Mouse (Mus musculus) frontal cortex, postnatal 14 days (tissue): ENCODE measurements around the gene Nccrp1.
"Not testable (repeated sequence)": the region's sequence is repeated elsewhere in the genome, so short reads cannot be mapped to it uniquely, and the experiment has no call there.

Experiments used
- DNase-seq, 2 experiments: peaks; one replicate each; pipeline ENCODE4 v3.0.0; 2022; ENCODE audit warnings: low spot score in 2 of 2

Gene Nccrp1

GRCm38 (mm10) chr7:28522536-28522935 lies 24.5 kb downstream of the Nccrp1 start, which contains the start of gene Ifnl3:
Ifnl3 (plus strand) TSS chr7:28522836.
- DNase-seq = not testable (repeated sequence)

- no peak for DNase-seq
Measured at GRCm38 (mm10) chr7:28511441-28511840, 35.6 kb downstream of the Nccrp1 start.

GRCm38 (mm10) chr7:28510405-28510974 lies 36.6 kb downstream of the Nccrp1 start, which contains the start of gene Ifnl2:
Ifnl2 (minus strand) TSS chr7:28510455.
- not testable (repeated sequence) for DNase-seq

- not testable (repeated sequence) for DNase-seq
Measured at GRCm38 (mm10) chr7:28509121-28509520, 37.9 kb downstream of the Nccrp1 start.

- no peak for DNase-seq
Measured at GRCm38 (mm10) chr7:28505585-28505984, 41.5 kb downstream of the Nccrp1 start.

- DNase-seq = no peak
Measured at GRCm38 (mm10) chr7:28495426-28495825, 51.6 kb downstream of the Nccrp1 start.
